Mouse (Mus musculus) intestine, embryonic 14.5 days (tissue): ENCODE data around the gene Clip1. TPM values are rescaled to one million over a fixed set of nuclear protein-coding genes. Genes with fewer than 3 reads are reported as not detected.

Source experiments
- ATAC-seq: fragments of 200-750 bp; cut with Nextera tagmentation; replicated peaks from 2 replicates; pipeline ENCODE4 v1.8.0; 2017; ENCODE audit warnings: low read depth, moderate number of reproducible peaks, moderate TSS enrichment, moderate library complexity; ENCODE audit not compliant: low FRiP score, low TSS enrichment
- DNase-seq: peaks from one replicate; pipeline ENCODE4 v3.0.0-alpha.2; 2018; ENCODE audit warnings: low spot score
- H3K27ac ChIP-seq: fragments of 300-500 bp; sonication (generic); 2 replicates; pipeline ENCODE4 v1.5.1; 2014; ENCODE audit warnings: low read depth, mild to moderate bottlenecking, control low read depth
- H3K27me3 ChIP-seq: fragments of 300-500 bp; sonication (generic); replicated peaks from 2 replicates; pipeline ENCODE4 v1.6.1; 2014; ENCODE audit warnings: low read length, control low read depth; ENCODE audit not compliant: control insufficient read depth, insufficient read depth
- H3K36me3 ChIP-seq: fragments of 300-500 bp; sonication (generic); 2 replicates; pipeline ENCODE4 v1.6.1; 2014; ENCODE audit warnings: low read length, control low read depth; ENCODE audit not compliant: control insufficient read depth, insufficient read depth
- H3K4me1 ChIP-seq: fragments of 300-500 bp; sonication (generic); replicated peaks from 2 replicates; pipeline ENCODE4 v1.6.1; 2014; ENCODE audit warnings: low read length, control low read depth, mixed read lengths; ENCODE audit not compliant: control insufficient read depth, insufficient read depth
- H3K4me2 ChIP-seq: fragments of 300-500 bp; sonication (generic); 2 replicates; pipeline ENCODE4 v1.6.1; 2014; ENCODE audit warnings: low read length
- H3K4me3 ChIP-seq: fragments of 300-500 bp; sonication (generic); 2 replicates; pipeline ENCODE4 v1.5.1; 2014; ENCODE audit warnings: low read depth, low read length, control low read depth, mixed read lengths
- H3K9ac ChIP-seq: fragments of 300-500 bp; sonication (generic); 2 replicates; pipeline ENCODE4 v1.6.1; 2014; ENCODE audit warnings: mild to moderate bottlenecking, low read length
- H3K9me3 ChIP-seq: fragments of 300-500 bp; sonication (generic); 2 replicates; pipeline ENCODE4 v1.6.1; 2016; ENCODE audit warnings: low read length, control low read depth; ENCODE audit not compliant: control insufficient read depth
- WGBS: fragments of 180-500 bp; shearing (Covaris S2); extraction: QIAGEN DNeasy Blood & Tissue Kit; methylation state at CpG from one replicate; pipeline ENCODE4 v1.1.7; 2014; 5-methylcytosine and 5-hydroxymethylcytosine counted together
- polyA plus RNA-seq: library from polyadenylated mRNA; unstranded; fragments of >200 nt; fragmentation: Nextera tagmentation; extraction: Ambion mirVana; gene quantifications from 2 replicates; pipeline ENCODE4 v1.2.1, GENCODE M21; 2014

Gene Clip1
- polyA plus RNA-seq, 1 experiment from 2014 or later = 30.1 TPM

GRCm38 (mm10) chr5:123700625-123701024 lies 16.2 kb upstream of the Clip1 start:
- no peak overlapping the region for H3K4me3 ChIP-seq
- H3K4me1 ChIP-seq = no peaks in the 10 kb centered on the region
- no peaks in the 10 kb centered on the region for H3K27me3 ChIP-seq
- no peak overlapping the region for H3K27ac ChIP-seq
- ATAC-seq = no peak
- H3K36me3 ChIP-seq = peaks cover 80% of the 10 kb centered on the region
- no peaks in the 10 kb centered on the region for H3K9me3 ChIP-seq
- H3K9ac ChIP-seq = no peak overlapping the region
- no peak overlapping the region for H3K4me2 ChIP-seq
- WGBS = 62% methylated on average over 11 of the region's 11 CpGs
- DNase-seq = no peak

GRCm38 (mm10) chr5:123699198-123699597 lies 14.8 kb upstream of the Clip1 start:
- no peaks in the 10 kb centered on the region for H3K27me3 ChIP-seq
- no peak for ATAC-seq
- no peaks in the 10 kb centered on the region for H3K9me3 ChIP-seq
- DNase-seq = peak; percentile 84
- H3K9ac ChIP-seq = no peak overlapping the region
- no peak overlapping the region for H3K27ac ChIP-seq
- no peak overlapping the region for H3K4me2 ChIP-seq
- peaks cover 66% of the 10 kb centered on the region for H3K36me3 ChIP-seq
- H3K4me3 ChIP-seq = no peak overlapping the region
- 30% methylated on average over 3 of the region's 3 CpGs for WGBS
- no peaks in the 10 kb centered on the region for H3K4me1 ChIP-seq

GRCm38 (mm10) chr5:123696961-123697360 lies 12.5 kb upstream of the Clip1 start:
- H3K4me1 ChIP-seq = no peaks in the 10 kb centered on the region
- no peak overlapping the region for H3K9ac ChIP-seq
- DNase-seq (no peak), ATAC-seq (peak; percentile 60)
- no peak overlapping the region; the same call in 1 of the 2 replicates for H3K4me2 ChIP-seq
- H3K27me3 ChIP-seq = no peaks in the 10 kb centered on the region
- H3K27ac ChIP-seq = peak overlapping the region; percentile 33; the same call in 1 of the 2 replicates
- H3K9me3 ChIP-seq = no peaks in the 10 kb centered on the region
- WGBS = 71% methylated on average over 4 of the region's 4 CpGs
- H3K4me3 ChIP-seq = no peak overlapping the region
- peaks cover 44% of the 10 kb centered on the region for H3K36me3 ChIP-seq

- Histone ChIP-seq H3K36me3 (peaks cover 37% of the 10 kb centered on the region), H3K4me1 (no peaks in the 10 kb centered on the region), H3K9me3 (no peaks in the 10 kb centered on the region), H3K27me3 (no peaks in the 10 kb centered on the region), H3K9ac (no peak overlapping the region), H3K4me3 (no peak overlapping the region), H3K4me2 (no peak overlapping the region), H3K27ac (no peak overlapping the region)
- ATAC-seq (no peak), DNase-seq (no peak)
- WGBS = 87% methylated on average over 7 of the region's 7 CpGs
Observed at GRCm38 (mm10) chr5:123696244-123696643, 11.8 kb upstream of the Clip1 start.

DNA sequence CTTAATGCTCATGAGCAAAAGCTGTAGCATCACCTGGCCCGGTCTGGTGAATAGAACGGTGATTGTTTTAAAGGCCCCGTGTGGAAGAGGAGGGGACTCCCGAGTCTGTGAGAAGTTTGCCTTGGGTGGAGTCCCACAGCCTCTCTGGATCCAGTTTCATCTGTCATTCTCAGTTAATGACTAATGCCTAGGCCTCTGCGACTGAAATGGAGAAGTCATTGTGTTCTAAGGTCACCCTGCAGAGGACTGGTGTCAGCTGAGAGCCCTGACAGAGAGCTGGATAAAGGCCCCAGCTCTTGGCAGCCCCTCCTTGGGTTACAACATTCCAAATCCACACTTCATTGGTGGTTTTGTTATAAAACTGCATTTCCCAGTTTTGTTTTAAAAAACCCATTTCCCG lies 10.1 kb upstream of the Clip1 start:
- no peak overlapping the region for H3K4me3 ChIP-seq
- 58% methylated on average over 6 of the region's 6 CpGs for WGBS
- DNase-seq (no peak), ATAC-seq (no peak)
- H3K9me3 ChIP-seq = no peaks in the 10 kb centered on the region
- no peak overlapping the region for H3K27ac ChIP-seq
- no peaks in the 10 kb centered on the region for H3K4me1 ChIP-seq
- no peaks in the 10 kb centered on the region for H3K27me3 ChIP-seq
- peaks cover 20% of the 10 kb centered on the region for H3K36me3 ChIP-seq
- H3K9ac ChIP-seq = no peak overlapping the region
- H3K4me2 ChIP-seq = no peak overlapping the region

DNA sequence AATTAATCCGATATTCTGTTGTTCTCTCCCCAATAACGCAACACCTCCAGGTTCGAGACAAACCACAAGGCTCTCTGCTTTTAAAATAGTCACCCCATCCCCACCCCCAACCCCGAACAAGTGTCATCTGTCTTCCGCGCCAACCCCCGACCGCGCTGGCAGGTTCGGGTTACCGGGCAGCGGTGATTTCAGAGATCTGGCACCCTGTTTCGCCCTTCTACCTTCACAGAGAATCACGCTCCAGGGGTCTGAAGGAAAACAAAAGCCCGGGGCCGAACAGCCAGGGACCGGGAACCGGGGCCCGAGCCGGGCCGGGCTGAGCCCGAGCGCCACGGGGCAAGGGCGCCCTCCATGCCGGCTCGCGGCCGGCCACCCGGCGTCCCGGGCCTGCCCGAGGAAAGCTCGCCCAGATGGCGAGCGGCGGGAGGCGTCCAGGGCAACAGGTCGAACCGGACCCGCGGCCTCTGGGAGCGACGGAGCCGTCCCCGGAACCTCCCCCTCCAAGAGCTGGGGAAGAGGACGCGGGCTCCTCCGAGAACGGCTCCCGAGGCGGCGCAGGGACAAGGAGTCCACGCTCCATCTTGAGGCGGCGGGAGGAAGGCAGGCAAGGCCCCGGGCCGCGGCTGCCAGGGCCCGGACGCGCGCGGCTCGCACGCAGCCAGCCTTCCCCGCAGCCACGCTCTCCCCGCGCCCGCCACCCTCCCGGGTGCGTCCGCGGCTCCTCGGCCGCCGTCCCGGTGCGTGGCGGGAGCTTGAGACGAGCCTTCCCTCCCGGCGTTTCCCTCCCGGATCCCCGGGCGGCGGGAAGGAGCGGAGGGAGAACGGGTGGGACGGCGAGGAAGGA lies 819 bp downstream of the Clip1 start:
- Histone ChIP-seq H3K27me3 (no peaks in the 10 kb centered on the region), H3K9me3 (no peaks in the 10 kb centered on the region), H3K4me2 (peak overlapping the region; percentile 84), H3K9ac (peak overlapping the region; percentile 96), H3K4me1 (peaks cover 15% of the 10 kb centered on the region), H3K27ac (peak overlapping the region; percentile 92), H3K36me3 (no peaks in the 10 kb centered on the region), H3K4me3 (peak overlapping the region; percentile 86)
- DNase-seq = peak; percentile 85
- WGBS = under 1% methylated on average over 83 of the region's 92 CpGs
- ATAC-seq = peak; percentile 67

- peaks cover 15% of the 10 kb centered on the region for H3K4me1 ChIP-seq
- no peaks in the 10 kb centered on the region for H3K9me3 ChIP-seq
- ATAC-seq = peak; percentile 44; the same call in 1 of the 2 replicates
- peak overlapping the region; percentile 84 for H3K4me2 ChIP-seq
- H3K4me3 ChIP-seq = peak overlapping the region; percentile 86
- no peak overlapping the region for H3K27ac ChIP-seq
- DNase-seq = no peak
- peak overlapping the region; percentile 96 for H3K9ac ChIP-seq
- H3K27me3 ChIP-seq = no peaks in the 10 kb centered on the region
- H3K36me3 ChIP-seq = no peaks in the 10 kb centered on the region
- 7% methylated on average over 6 of the region's 6 CpGs for WGBS
Observed at GRCm38 (mm10) chr5:123683043-123683376, 1.4 kb downstream of the Clip1 start.

GRCm38 (mm10) chr5:123682372-123682771 lies 2.0 kb downstream of the Clip1 start:
- Histone ChIP-seq H3K4me2 (peak overlapping the region; percentile 84), H3K9me3 (no peaks in the 10 kb centered on the region), H3K36me3 (no peaks in the 10 kb centered on the region), H3K4me1 (peaks cover 15% of the 10 kb centered on the region), H3K4me3 (no peak overlapping the region), H3K9ac (no peak overlapping the region), H3K27ac (no peak overlapping the region), H3K27me3 (no peaks in the 10 kb centered on the region)
- WGBS = 30% methylated on average over 4 of the region's 4 CpGs
- ATAC-seq (no peak), DNase-seq (no peak)
